Mouse (Mus musculus) thymus, postnatal 36 days (tissue): Measurements from ENCODE around the gene Akap2.

Experiments
- DNase-seq, 2 experiments: peaks; one replicate each; pipeline ENCODE4 v3.0.0; 2022; ENCODE audit warnings: mixed read lengths in 2 of 2

Gene Akap2

DNA sequence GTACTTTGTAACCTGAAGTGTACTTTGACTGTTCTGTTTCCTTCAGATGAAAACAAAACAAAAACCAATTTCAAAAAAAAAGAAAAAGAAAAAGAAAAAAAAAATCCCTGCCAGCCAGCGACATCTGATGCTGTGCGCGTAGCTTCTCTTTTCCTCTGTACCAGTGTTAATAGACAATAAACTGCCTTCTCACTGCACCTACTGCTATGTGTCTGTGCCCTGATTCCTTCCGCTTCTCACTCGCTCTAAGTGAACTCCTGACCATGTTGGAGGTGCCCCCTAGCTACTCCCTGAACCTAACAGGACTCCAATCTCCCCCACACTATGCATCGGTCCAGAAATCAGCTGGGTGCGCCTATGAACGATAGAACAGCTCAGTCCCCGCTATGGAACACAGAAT lies at the start of gene Akap2:
Gene Akap2 (plus strand): TSS at position 304 of the 400 bp plus-strand sequence.
- no peak for DNase-seq

DNA sequence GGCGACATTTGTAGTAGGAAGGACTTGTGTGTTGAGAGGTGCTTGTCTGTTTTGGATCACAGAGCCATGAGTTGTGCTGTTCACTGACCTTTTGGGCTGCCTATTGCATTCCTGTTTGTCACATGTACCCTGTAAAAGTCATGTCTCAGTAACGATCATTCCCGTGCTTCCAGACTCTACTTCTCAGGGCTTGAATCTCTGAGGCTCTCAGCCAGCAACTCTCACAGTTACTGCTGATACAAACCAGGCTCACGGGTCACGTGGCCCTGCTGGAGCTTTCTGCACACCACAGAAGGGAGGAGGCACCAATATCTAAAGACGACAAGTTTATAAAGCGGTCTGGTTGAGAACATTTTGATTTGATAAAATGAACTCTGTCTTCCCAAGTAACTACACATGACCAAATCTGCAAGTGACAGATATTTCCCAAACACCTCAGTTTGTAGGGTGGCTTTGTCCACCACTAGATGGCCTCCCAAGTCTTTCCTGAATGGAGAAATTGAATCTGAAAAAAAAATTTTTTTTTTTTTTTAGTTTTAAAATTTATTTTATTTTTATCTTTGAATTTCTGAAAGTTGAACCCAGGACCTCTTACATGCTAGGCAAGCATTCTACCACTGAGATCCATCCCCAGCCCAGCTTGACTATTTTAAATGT lies 46.5 kb upstream of the Akap2 start:
- no peak for DNase-seq

DNA sequence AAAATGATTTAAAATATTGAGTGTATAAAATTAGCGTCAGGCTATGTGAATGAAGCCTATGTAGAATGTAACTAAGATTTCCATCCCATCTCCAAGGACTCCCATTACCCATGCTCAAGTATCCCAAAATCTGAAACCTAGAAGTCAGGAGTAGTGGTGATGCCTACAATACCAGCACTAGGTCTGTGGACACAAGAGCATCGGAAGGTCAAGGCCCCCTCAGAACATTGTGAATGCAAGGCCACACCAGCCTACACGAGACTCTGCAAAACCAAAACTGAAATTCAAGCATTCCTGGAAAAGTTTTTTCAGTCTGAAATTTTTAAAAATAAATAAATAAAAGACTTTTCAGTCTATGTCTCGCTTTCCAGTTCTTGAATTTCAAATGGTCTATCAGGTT lies 44.9 kb upstream of the Akap2 start:
- DNase-seq = no peak

DNA sequence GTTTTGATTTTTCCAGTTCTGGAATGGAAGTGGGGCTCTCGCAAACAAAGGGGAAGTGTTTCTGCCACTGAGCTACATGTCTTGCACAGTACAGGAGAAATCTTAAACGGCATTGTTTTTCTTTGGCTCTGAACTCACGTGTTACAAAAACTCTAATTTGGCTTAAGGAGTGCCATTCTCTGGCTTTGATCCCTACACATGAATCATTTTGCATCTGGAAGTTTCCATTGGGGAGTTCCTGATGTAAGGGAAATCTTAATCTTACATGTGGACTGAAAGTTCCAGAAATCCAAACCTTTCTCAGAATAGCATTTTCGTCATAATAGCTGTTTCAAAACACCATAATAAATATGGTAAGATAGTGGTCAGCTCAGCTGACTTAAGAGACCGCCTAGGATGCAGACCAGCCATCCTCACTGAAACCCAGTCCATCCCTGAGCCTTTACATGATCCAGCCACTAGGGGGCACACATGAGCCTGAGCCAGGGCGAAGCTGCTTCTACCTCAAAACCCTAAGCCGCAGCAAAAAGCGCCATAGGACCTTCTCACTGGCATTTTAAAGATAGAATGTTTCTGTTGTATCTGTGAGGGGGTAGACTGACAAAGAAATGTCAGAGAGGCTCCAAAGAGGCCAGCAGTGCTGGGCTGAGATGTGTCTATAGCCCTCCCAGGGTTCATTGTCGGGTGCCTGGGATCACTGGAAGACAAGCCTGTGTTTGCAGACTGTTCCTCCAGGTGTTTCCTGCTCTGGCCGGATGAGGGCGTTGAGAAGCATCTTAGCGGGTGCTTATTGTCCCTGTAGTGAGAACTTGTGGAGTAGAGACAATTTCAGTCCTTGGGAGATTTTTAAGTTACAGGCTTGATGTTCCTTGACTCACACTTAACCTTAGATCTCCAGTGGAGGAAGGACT lies 44.2 kb upstream of the Akap2 start:
- peak; percentile 86 to 88 for DNase-seq

DNA sequence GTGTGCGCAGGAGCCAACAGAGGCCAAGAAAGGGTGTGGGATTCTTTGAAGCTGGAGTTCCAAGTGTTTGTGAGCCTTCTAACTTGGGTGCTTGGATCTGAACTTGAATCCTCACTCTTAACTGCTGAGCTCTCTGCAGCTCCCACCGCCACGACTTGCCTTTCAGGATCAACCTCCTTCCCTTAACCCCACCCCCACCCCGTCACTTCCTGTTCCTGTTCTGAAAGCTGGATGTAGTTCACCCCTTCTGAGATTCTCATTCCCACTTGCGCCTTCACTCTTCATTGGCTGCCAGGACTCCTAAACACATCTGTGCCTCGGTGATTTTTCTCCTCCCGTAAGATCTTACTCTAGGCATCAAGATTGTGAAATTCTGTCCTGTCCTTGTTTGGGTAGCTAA lies 43.1 kb upstream of the Akap2 start:
- peak; percentile 17 to 21 for DNase-seq

DNA sequence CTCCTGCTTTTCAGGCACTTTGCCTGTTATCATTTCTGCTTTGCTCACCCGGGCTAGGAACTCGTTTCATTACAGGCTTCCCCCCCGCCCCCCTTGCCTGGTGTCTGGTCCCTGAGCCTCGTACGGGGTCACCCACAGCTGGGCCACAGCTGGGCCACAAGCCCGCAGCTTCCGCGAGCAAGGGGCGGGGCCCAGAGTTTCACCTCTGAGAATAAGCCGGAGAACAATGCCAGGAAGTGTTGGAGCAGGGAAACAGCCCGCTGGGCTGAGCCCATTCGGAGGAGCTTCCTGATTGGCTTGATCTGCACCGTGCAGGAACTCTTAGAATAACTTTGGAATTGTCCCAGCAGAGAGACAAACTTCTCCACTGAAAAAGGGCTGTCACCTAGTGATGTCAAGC lies 42.1 kb upstream of the Akap2 start:
- DNase-seq = peak; percentile 57 to 76

DNA sequence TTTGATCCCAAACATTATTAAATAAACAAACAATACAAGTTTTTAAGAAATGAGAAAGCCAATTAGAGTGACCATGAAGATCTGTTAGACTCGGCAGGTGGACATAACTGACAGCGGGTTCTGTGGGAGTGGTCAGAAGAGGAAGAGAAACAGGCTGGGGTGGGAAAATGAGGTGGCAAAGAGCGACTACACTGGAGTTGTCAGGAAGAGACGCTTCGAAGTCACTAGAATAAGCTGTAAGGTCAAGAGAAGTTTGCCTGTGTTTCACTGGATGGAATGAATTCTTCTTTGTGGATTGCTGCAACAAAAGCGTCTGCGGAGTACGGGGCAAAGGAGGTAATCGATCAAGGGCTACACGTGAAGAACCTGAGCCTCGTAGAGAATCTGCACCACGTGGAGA lies 39.5 kb upstream of the Akap2 start:
- no peak for DNase-seq

DNA sequence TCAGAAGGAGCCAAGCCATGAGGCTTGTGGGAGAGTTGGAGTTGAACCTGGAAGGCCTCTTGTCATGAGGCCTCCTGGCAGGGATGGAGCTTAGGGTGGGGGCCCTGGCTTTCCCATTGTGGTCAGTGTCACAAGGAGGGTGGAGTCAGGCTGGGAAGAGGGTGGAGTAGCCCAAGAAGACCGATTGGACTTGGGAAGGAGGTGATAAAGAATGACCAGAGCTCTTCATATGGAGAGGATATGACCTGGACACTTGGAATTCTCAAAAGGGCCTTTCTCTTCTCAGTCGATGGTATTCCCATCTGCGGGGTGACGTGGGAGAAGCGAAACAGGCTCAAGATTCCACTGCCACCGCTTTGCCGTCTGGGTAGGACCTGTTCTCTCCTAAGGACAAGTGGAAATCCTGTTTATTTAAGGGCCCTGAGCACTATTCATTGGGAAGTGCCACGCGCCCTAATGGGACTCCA lies 38.4 kb upstream of the Akap2 start:
- DNase-seq = no peak

DNA sequence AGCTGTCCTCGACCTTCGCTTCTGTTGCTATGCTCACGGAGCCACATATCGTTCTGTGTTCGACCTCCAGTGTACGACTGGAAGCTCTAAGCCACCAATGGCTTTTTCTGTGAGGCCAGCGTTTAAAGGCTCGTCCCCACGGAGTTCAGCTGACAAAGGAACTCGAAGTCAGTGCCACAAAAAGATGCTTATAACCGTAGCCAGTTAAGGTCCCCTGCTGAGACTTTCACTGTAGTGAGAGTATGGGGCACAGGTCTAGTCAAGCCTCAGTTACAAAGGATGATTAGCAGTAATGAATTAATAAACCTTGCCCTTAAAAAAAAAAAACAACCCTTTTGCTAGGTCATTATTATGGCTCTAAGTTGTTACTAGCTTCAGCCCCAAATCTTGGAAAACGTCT lies 37.3 kb upstream of the Akap2 start:
- no peak for DNase-seq

DNA sequence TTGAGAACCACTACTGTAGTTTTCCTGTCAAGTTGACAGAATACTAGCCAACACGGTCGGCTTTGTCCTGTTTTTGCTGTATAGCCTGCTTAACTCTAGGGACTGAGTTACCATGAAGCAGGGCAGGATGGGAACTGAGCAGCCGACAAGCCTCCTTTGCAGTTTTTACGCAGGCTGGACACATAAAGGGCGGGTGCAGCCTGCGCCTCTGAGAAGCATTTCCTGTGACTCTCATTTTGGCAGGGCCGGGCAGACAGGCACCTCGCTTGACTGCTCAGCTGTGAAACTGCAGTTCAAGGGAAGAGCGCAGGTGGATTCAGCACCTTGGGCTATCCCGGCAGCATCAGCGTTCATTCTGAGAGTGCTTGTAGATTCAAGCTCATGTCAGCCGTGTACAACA lies 35.9 kb upstream of the Akap2 start:
- DNase-seq = peak; percentile 64 to 80

DNA sequence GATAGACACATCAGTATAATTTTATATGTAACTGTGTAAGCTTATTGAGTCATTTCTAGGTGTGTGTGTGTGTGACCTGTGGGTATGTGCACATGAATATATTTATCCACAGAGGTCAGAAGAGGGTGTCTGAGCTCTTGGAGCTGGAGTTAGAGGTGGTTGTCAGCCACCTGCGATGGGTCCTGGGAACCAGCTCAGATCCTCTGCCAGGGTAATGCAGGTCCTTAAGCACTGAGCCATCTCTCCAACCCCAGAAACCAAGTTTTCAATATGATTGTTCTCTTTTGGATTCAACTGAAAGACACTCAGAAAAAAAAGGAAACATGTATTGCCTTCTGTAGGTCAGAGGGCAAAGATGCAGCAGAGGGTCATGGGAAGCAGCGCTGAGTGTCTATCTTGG lies 35.1 kb upstream of the Akap2 start:
- no peak for DNase-seq

DNA sequence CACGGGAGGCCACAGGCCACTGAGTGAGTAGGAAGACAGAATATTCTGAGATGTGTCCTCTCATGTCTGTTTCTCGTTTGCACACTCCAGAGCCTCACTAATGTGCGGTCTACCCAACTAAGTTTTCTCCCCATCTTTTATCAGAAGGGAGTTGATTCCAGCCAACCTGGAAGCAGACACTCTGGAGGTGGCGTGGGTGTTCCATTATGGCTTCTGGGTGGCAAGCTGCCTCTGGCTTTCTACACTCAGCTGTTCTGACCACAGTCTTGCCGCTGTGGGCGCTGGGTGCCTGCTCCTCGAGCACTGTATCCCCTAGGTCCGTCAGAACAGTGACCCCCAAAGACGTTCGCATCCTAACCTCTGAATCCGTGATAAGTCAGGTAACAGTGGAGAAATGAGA lies 34.5 kb upstream of the Akap2 start:
- no peak for DNase-seq

DNA sequence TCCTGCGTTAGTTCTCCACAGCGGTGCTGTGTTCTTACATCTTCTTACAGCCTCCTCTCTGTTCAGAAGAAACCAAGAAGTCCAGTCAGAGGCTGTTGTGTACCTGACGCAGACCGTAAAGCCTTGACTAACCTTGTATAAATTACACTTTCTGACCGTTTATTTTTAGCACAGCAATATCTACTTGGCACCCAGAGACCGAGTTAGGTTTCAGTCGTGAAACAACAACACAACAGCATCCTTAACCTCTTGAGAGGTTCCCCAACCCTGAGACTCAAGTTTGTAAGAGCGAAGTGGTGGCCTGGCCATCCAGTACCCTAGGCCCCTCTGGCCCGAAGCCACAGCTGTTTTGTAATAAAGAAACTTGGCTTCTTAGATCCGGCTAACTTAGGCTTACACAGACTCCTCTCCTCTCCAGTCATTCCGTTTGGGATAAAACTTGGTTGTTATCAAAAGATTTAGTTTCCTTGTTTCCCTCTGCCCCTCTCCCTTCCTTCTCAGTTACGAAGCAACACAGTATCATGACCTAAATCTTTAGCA lies 32.7 kb upstream of the Akap2 start:
- no peak for DNase-seq

DNA sequence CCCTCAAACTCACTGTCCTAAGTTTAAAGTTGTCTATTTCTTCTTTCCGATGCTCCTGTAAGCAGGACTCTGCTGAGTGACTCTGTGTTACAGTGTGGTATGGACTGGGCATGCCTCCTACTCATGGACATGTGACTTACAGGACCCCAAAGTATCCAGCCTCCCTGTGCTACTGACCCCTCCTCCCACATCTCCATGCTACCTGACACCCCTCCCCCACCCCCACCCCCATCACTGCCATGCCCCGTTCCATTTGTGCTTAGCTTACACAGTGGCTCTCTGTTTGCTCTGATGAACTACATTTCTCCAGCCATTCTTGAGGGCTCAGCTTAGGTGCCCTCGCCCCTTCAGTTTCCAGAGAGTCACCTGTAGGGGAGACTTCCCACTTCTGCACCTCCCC lies 30.7 kb upstream of the Akap2 start:
- no peak for DNase-seq

DNA sequence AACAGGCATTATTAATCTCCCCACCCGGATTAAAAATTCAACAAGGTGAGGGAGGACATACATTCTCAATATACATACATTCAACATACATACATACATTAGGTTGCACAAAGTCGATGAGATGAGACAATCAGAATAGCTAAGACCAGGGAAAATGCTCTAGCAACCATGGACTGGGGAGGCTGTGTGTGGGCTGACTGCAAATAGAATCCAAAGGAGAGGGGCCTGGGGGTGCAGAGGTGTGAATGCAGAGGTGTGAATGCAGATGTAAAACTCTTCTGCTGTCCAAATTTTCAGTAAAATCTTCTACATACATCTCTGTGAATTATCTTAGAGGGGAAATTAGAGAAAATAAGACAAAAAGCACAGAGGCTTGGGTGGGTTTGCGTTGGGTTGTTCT lies 29.9 kb upstream of the Akap2 start:
- DNase-seq = no peak

DNA sequence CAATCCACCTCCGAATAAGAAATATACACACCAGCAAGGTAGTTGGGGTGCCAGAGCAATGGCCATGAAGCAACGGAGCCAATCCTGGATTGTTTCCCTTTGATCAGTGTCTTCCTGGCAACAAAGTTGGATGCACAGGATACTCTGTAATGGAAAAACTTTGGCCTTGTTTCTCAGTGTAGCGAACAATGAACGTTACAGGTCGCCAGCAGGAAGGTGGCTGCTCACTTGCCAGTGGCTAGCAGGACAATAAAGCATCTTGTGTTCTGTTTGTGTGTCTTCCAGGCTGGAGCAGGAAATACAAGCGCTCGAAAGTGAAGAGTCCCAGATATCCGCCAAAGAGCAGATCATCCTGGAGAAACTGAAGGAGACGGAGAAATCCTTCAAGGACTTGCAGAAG lies 29.3 kb upstream of the Akap2 start:
- DNase-seq = no peak

DNA sequence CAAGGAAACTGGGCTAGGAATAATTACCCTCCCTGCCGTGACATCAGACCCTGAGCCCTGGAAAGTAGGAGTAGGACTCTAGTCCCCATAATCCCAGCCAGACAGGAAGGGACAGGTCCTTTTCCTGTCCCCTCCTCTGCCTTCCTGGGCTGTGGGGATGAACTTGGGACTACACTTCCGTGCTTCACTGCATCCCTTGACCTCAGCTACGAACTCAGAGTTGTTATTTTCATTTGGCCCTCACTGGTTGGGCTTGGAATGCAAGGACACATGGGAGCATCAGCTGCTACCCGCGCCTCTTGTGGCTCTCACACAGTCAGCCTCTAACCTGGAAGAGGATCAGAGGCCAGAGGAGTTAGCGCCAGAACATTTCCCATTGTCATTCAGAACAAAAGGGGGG lies 27.5 kb upstream of the Akap2 start:
- no peak for DNase-seq

DNA sequence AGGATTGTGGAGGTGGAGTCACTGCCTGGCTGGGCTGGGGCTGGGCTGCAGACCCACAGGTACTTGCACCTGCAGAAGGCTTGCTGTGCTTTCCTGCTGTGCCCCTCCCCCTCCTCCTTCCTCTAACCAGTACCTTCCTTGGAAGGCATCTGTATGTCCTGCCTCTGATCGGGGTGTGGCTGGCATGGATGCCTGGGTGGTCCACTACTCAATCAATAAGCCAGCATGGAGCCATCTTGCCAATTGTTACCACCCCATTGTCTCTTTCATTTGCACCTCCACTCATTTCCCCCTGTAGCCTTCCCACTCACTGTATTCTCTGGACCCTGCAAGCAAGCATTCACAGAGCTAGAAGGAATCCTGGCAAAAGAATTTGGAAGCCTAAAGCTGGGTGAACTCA lies 26.7 kb upstream of the Akap2 start:
- no peak for DNase-seq

DNA sequence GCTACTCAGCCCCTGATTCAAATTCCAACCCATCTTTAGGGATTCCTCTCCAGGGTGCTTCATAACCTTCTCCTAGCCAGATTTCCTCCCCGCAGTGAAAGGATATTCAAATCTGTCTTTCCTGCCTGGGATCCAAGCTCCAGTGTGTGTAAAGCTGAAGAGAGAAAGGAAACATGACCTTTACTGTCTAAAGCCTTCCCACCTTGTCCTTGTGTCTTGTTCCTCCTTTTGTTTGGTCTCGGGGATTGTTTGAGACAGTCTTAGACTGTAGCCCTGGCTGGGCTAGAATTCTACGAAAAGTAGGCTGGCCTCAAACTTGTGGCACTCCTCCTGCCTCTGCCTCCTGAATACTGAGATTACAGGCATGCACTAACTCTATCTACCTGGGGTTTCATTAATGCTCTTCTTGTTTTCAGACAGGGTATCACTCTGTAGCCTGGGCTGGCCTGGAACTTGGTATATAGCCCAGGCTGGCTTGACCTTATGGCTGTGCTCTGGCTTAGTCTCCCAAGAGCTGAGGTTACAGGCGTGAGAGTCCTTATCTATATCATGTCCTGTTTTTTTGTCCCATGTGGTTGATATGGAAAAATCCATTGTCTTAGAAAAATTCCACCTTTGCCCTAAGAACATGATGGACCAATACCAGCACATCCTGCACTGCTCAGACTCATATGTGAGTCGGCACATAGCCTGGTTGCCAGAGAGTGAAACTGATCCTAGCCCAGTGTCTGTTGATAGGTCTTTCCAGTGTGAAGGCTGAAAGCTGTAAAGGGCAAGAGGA lies 22.9 kb upstream of the Akap2 start:
- DNase-seq = no peak

DNA sequence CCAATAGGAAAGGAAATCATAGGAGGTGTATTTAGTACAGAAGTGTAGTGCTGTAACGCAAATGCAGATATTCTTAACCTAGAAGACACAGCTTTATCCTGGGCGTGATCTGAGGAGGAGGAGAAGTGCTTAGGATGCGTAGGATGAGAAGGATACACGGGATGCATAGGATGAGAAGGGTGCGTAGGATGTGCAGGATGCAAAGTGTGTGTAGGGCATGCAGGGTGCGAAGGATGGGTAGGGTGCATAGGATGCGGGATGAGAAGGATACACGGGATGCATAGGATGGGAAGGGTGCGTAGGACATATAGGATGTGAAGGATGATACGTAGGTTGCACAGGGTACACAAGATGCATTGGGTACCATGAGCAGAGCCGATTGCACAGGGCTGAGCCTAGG lies 20.5 kb upstream of the Akap2 start:
- no peak for DNase-seq

DNA sequence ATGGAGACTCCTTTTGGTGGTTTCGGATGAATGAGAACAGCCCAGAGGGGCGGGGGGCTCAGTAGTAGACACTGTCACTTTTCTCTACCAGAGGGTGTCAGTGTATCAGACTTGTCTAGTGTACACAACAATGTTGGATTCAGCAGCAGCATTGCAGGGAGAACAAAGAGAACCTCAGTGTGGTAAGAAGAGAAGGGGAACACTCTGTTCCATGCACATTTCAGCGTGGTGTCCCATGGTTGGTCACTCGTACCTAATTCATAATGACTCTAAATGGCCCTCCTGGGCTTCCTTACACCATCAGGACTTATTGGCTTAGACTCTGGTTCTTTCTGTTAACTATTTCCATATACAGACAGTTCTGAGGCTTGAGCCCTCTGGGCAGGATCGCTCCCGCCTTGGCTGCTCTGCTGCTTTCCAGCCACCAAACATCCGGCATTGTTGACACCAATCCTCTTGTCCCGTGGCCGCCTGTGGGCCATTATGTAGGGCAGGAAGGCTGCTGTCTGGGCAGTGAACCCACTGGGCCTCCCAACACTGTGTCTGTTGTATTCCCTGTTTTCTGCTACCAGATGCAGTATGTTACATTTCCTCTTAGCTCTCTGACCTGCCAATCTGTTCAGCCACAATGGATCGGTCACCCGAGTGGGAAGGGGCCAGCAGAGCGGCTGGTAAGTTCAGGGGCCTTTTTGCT lies 19.4 kb upstream of the Akap2 start:
- no peak for DNase-seq

DNA sequence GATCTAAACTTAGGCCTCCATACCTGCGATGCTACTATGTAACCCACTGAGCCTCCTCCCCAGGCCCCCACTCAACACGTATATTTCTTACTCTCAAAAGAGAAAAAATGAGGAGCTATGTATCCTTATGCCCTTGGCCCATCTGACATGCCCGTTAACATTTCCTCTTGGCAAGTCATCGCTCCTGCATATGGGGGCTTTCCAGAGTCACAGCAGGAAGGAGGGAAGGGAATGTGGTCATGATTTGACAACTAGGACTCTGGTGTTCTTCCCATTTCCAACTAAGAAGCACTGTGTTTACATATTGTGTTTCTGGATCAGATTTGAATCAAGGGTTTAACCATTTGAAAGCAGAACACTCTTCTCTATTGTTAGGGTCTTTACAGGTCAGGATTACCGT lies 15.9 kb upstream of the Akap2 start:
- no peak for DNase-seq
